Mouse (Mus musculus): ENCODE results near the gene Lrrc49. TPM values are rescaled to one million over a fixed set of nuclear protein-coding genes. Genes with fewer than 3 reads are reported as not detected.
A peak's percentile ranks its signal among the peaks of the same experiment; 100 is the strongest.

Gene Lrrc49
- polyA plus RNA-seq, 1 experiment from 2014 or later: 83.5 TPM

GRCm38 (mm10) chr9:60664866-60665265 is 23.1 kb downstream of the Lrrc49 start:
- Histone ChIP-seq H3K4me1 (ENCODE audit: control insufficient read depth, insufficient read depth, low read length) (0 out of 2 replicates have a peak, but pooled peaks cover 5% of the 10 kb centered on the region), H3K4me3 (ENCODE audit: low read depth, low read length) (no peak overlapping the region), H3K9ac (ENCODE audit: low read depth, low read length) (no peak overlapping the region), H3K9me3 (replicated peaks; ENCODE audit: control insufficient read depth, low read length, poor library complexity, severe bottlenecking) (no peaks in the 10 kb centered on the region), H3K36me3 (ENCODE audit: control insufficient read depth, insufficient read depth, low read length) (peaks cover 30% of the 10 kb centered on the region), H3K27ac (ENCODE audit: low read length) (no peak overlapping the region), H3K4me2 (ENCODE audit: low read length) (no peak overlapping the region), H3K27me3 (ENCODE audit: control insufficient read depth, insufficient read depth, low read depth, low read length) (no peaks in the 10 kb centered on the region)
- ATAC-seq: no peak
- WGBS: 93% methylated on average over 5 of the region's 5 CpGs

- ATAC-seq: no peak
- 0 out of 2 replicates have a peak, but pooled peaks cover 5% of the 10 kb centered on the region for H3K4me1 ChIP-seq (ENCODE audit: control insufficient read depth, insufficient read depth, low read length)
- 94% methylated on average over 12 of the region's 12 CpGs for WGBS
- H3K27ac ChIP-seq (ENCODE audit: low read length): no peak overlapping the region
- peaks cover 30% of the 10 kb centered on the region for H3K36me3 ChIP-seq (ENCODE audit: control insufficient read depth, insufficient read depth, low read length)
- no peak overlapping the region for H3K4me2 ChIP-seq (ENCODE audit: low read length)
- H3K4me3 ChIP-seq (ENCODE audit: low read depth, low read length): no peak overlapping the region
- no peak overlapping the region for H3K9ac ChIP-seq (ENCODE audit: low read depth, low read length)
- no peaks in the 10 kb centered on the region for H3K27me3 ChIP-seq (ENCODE audit: control insufficient read depth, insufficient read depth, low read depth, low read length)
- H3K9me3 ChIP-seq (replicated peaks; ENCODE audit: control insufficient read depth, low read length, poor library complexity, severe bottlenecking): no peaks in the 10 kb centered on the region
Observed at GRCm38 (mm10) chr9:60664385-60664784, 23.6 kb downstream of the Lrrc49 start.

GRCm38 (mm10) chr9:60662936-60663335 is 25.0 kb downstream of the Lrrc49 start:
- H3K4me1 ChIP-seq (ENCODE audit: control insufficient read depth, insufficient read depth, low read length): 0 out of 2 replicates have a peak, but pooled peaks cover 5% of the 10 kb centered on the region
- WGBS: 81% methylated on average over 2 of the region's 2 CpGs
- no peak overlapping the region for H3K9ac ChIP-seq (ENCODE audit: low read depth, low read length)
- H3K36me3 ChIP-seq (ENCODE audit: control insufficient read depth, insufficient read depth, low read length): peaks cover 24% of the 10 kb centered on the region
- no peak for ATAC-seq
- no peak overlapping the region for H3K27ac ChIP-seq (ENCODE audit: low read length)
- H3K4me2 ChIP-seq (ENCODE audit: low read length): no peak overlapping the region
- no peaks in the 10 kb centered on the region for H3K27me3 ChIP-seq (ENCODE audit: control insufficient read depth, insufficient read depth, low read depth, low read length)
- H3K4me3 ChIP-seq (ENCODE audit: low read depth, low read length): no peak overlapping the region
- H3K9me3 ChIP-seq (replicated peaks; ENCODE audit: control insufficient read depth, low read length, poor library complexity, severe bottlenecking): no peaks in the 10 kb centered on the region

GRCm38 (mm10) chr9:60653582-60653981 is 34.4 kb downstream of the Lrrc49 start:
- Histone ChIP-seq H3K4me2 (ENCODE audit: low read length) (no peak overlapping the region), H3K9me3 (replicated peaks; ENCODE audit: control insufficient read depth, low read length, poor library complexity, severe bottlenecking) (no peaks in the 10 kb centered on the region), H3K27me3 (ENCODE audit: control insufficient read depth, insufficient read depth, low read depth, low read length) (no peaks in the 10 kb centered on the region), H3K36me3 (ENCODE audit: control insufficient read depth, insufficient read depth, low read length) (no peaks in the 10 kb centered on the region), H3K4me3 (ENCODE audit: low read depth, low read length) (no peak overlapping the region), H3K4me1 (ENCODE audit: control insufficient read depth, insufficient read depth, low read length) (peaks cover 21% of the 10 kb centered on the region), H3K9ac (ENCODE audit: low read depth, low read length) (no peak overlapping the region), H3K27ac (ENCODE audit: low read length) (no peak overlapping the region)
- ATAC-seq: no peak

- H3K4me3 ChIP-seq (ENCODE audit: low read depth, low read length): no peak overlapping the region
- H3K4me1 ChIP-seq (ENCODE audit: control insufficient read depth, insufficient read depth, low read length): peaks cover 26% of the 10 kb centered on the region
- H3K27me3 ChIP-seq (ENCODE audit: control insufficient read depth, insufficient read depth, low read depth, low read length): no peaks in the 10 kb centered on the region
- H3K9me3 ChIP-seq (replicated peaks; ENCODE audit: control insufficient read depth, low read length, poor library complexity, severe bottlenecking): no peaks in the 10 kb centered on the region
- no peaks in the 10 kb centered on the region for H3K36me3 ChIP-seq (ENCODE audit: control insufficient read depth, insufficient read depth, low read length)
- H3K9ac ChIP-seq (ENCODE audit: low read depth, low read length): no peak overlapping the region
- H3K4me2 ChIP-seq (ENCODE audit: low read length): no peak overlapping the region
- H3K27ac ChIP-seq (ENCODE audit: low read length): no peak overlapping the region
- WGBS: 86% methylated on average over 1 of the region's 1 CpGs
- no peak for ATAC-seq
Observed at GRCm38 (mm10) chr9:60653137-60653536, 34.8 kb downstream of the Lrrc49 start.

GRCm38 (mm10) chr9:60650277-60650676 is 37.7 kb downstream of the Lrrc49 start:
- ATAC-seq: no peak

GRCm38 (mm10) chr9:60648981-60649975 is 38.7 kb downstream of the Lrrc49 start:
- peak overlapping the region; percentile 17; the same call in 1 of the 2 replicates for H3K4me3 ChIP-seq (ENCODE audit: low read depth, low read length)
- no peaks in the 10 kb centered on the region for H3K9me3 ChIP-seq (replicated peaks; ENCODE audit: control insufficient read depth, low read length, poor library complexity, severe bottlenecking)
- peak; percentile 79 for ATAC-seq
- peak overlapping the region; percentile 72 for H3K27ac ChIP-seq (ENCODE audit: low read length)
- H3K27me3 ChIP-seq (ENCODE audit: control insufficient read depth, insufficient read depth, low read depth, low read length): no peaks in the 10 kb centered on the region
- no peaks in the 10 kb centered on the region for H3K36me3 ChIP-seq (ENCODE audit: control insufficient read depth, insufficient read depth, low read length)
- 13% methylated on average over 18 of the region's 18 CpGs for WGBS
- H3K4me2 ChIP-seq (ENCODE audit: low read length): peak overlapping the region; percentile 23
- H3K9ac ChIP-seq (ENCODE audit: low read depth, low read length): peak overlapping the region; percentile 49
- H3K4me1 ChIP-seq (ENCODE audit: control insufficient read depth, insufficient read depth, low read length): peaks cover 28% of the 10 kb centered on the region

More at GRCm38 (mm10) chr9:60650277-60650676, 37.7 kb downstream of the Lrrc49 start:
- peaks cover 28% of the 10 kb centered on the region for H3K4me1 ChIP-seq (ENCODE audit: control insufficient read depth, insufficient read depth, low read length)
- no peaks in the 10 kb centered on the region for H3K36me3 ChIP-seq (ENCODE audit: control insufficient read depth, insufficient read depth, low read length)
- no peak overlapping the region for H3K9ac ChIP-seq (ENCODE audit: low read depth, low read length)
- no peak overlapping the region for H3K4me3 ChIP-seq (ENCODE audit: low read depth, low read length)
- no peaks in the 10 kb centered on the region for H3K27me3 ChIP-seq (ENCODE audit: control insufficient read depth, insufficient read depth, low read depth, low read length)
- WGBS: 82% methylated on average over 6 of the region's 6 CpGs
- no peaks in the 10 kb centered on the region for H3K9me3 ChIP-seq (replicated peaks; ENCODE audit: control insufficient read depth, low read length, poor library complexity, severe bottlenecking)
- H3K27ac ChIP-seq (ENCODE audit: low read length): peak overlapping the region; percentile 42; the same call in 1 of the 2 replicates
- H3K4me2 ChIP-seq (ENCODE audit: low read length): no peak overlapping the region

GRCm38 (mm10) chr9:60633601-60634000 is 54.4 kb downstream of the Lrrc49 start:
- Histone ChIP-seq H3K9me3 (replicated peaks; ENCODE audit: control insufficient read depth, low read length, poor library complexity, severe bottlenecking) (no peaks in the 10 kb centered on the region), H3K36me3 (ENCODE audit: control insufficient read depth, insufficient read depth, low read length) (no peaks in the 10 kb centered on the region; the same call in 1 of the 2 replicates), H3K9ac (ENCODE audit: low read depth, low read length) (no peak overlapping the region), H3K4me2 (ENCODE audit: low read length) (no peak overlapping the region), H3K4me3 (ENCODE audit: low read depth, low read length) (no peak overlapping the region), H3K27me3 (ENCODE audit: control insufficient read depth, insufficient read depth, low read depth, low read length) (no peaks in the 10 kb centered on the region), H3K4me1 (ENCODE audit: control insufficient read depth, insufficient read depth, low read length) (no peaks in the 10 kb centered on the region), H3K27ac (ENCODE audit: low read length) (no peak overlapping the region)
- WGBS: 74% methylated on average over 2 of the region's 2 CpGs
- ATAC-seq: no peak

GRCm38 (mm10) chr9:60626311-60626791 is 61.6 kb downstream of the Lrrc49 start:
- Histone ChIP-seq H3K27me3 (ENCODE audit: control insufficient read depth, insufficient read depth, low read depth, low read length) (no peaks in the 10 kb centered on the region), H3K36me3 (ENCODE audit: control insufficient read depth, insufficient read depth, low read length) (no peaks in the 10 kb centered on the region), H3K4me3 (ENCODE audit: low read depth, low read length) (no peak overlapping the region), H3K9me3 (replicated peaks; ENCODE audit: control insufficient read depth, low read length, poor library complexity, severe bottlenecking) (no peaks in the 10 kb centered on the region), H3K4me2 (ENCODE audit: low read length) (no peak overlapping the region), H3K4me1 (ENCODE audit: control insufficient read depth, insufficient read depth, low read length) (peaks cover 20% of the 10 kb centered on the region), H3K9ac (ENCODE audit: low read depth, low read length) (0 out of 2 replicates have a peak overlapping the region, but pooled peaks have one; percentile 7), H3K27ac (ENCODE audit: low read length) (peak overlapping the region; percentile 13; the same call in 1 of the 2 replicates)
- ATAC-seq: no peak
- 53% methylated on average over 7 of the region's 7 CpGs for WGBS
